Mouse (Mus musculus): ENCODE results near the gene Mogat2.
A peak's percentile ranks its signal among the peaks of the same experiment; 100 is the strongest.

The Mogat2 gene

GRCm38 (mm10) chr7:99268506-99268900 lies 30.1 kb upstream of the Mogat2 start:
- Histone ChIP-seq H3K4me3 (replicated peaks; ENCODE audit: low read length) (peak overlapping the region; percentile 80), H3K4me1 (replicated peaks; ENCODE audit: low read depth, low read length) (peaks cover 76% of the 10 kb centered on the region), H3K9me3 (ENCODE audit: low read length) (no peaks in the 10 kb centered on the region), H3K27me3 (ENCODE audit: insufficient read depth, low read length) (peaks cover 48% of the 10 kb centered on the region), H3K36me3 (ENCODE audit: insufficient read depth, low read length) (peaks cover 8% of the 10 kb centered on the region)
- no peak for TF ChIP-seq POU5F1 (IDR thresholded peaks at IDR 0.05; ENCODE audit: borderline replicate concordance, low read length)
- TF ChIP-seq NANOG (IDR thresholded peaks at IDR 0.05; ENCODE audit: borderline replicate concordance, low read length) = no peak
- no peak for TF ChIP-seq CTCF (conservative IDR thresholded peaks at IDR 0.05; ENCODE audit: low read length)

- peaks cover 48% of the 10 kb centered on the region for H3K27me3 ChIP-seq (ENCODE audit: insufficient read depth, low read length)
- peaks cover 8% of the 10 kb centered on the region for H3K36me3 ChIP-seq (ENCODE audit: insufficient read depth, low read length)
- H3K4me3 ChIP-seq (replicated peaks; ENCODE audit: low read length) = peak overlapping the region; percentile 80
- no peak for TF ChIP-seq POU5F1 (IDR thresholded peaks at IDR 0.05; ENCODE audit: borderline replicate concordance, low read length)
- TF ChIP-seq NANOG (IDR thresholded peaks at IDR 0.05; ENCODE audit: borderline replicate concordance, low read length) = no peak
- H3K9me3 ChIP-seq (ENCODE audit: low read length) = no peaks in the 10 kb centered on the region
- peaks cover 77% of the 10 kb centered on the region for H3K4me1 ChIP-seq (replicated peaks; ENCODE audit: low read depth, low read length)
Measured at GRCm38 (mm10) chr7:99267897-99268505, 29.6 kb upstream of the Mogat2 start.

- Histone ChIP-seq H3K4me3 (replicated peaks; ENCODE audit: low read length) (peak within 1 kb of the TSS; percentile 80), H3K4me1 (replicated peaks; ENCODE audit: low read depth, low read length) (peaks cover 77% of the 10 kb centered on the region), H3K36me3 (ENCODE audit: insufficient read depth, low read length) (peaks cover 8% of the 10 kb centered on the region), H3K27me3 (ENCODE audit: insufficient read depth, low read length) (peaks cover 48% of the 10 kb centered on the region), H3K9me3 (ENCODE audit: low read length) (no peaks in the 10 kb centered on the region)
- TF ChIP-seq NANOG (IDR thresholded peaks at IDR 0.05; ENCODE audit: borderline replicate concordance, low read length) (no peak), POU5F1 (IDR thresholded peaks at IDR 0.05; ENCODE audit: borderline replicate concordance, low read length) (no peak), CTCF (conservative IDR thresholded peaks at IDR 0.05; ENCODE audit: low read length) (no peak)
Measured at GRCm38 (mm10) chr7:99267251-99267896, 29.0 kb upstream of the Mogat2 start, which contains the start of gene Map6. Map6 (plus strand) TSS chr7:99267447.

GRCm38 (mm10) chr7:99264597-99264996 lies 26.2 kb upstream of the Mogat2 start:
- TF ChIP-seq CTCF (conservative IDR thresholded peaks at IDR 0.05; ENCODE audit: low read length) (no peak), NANOG (IDR thresholded peaks at IDR 0.05; ENCODE audit: borderline replicate concordance, low read length) (peak; percentile 71; the same call in 1 of the 2 replicates), POU5F1 (IDR thresholded peaks at IDR 0.05; ENCODE audit: borderline replicate concordance, low read length) (0 out of 2 replicates have a peak, but pooled peaks have one; percentile 13)
- Histone ChIP-seq H3K36me3 (ENCODE audit: insufficient read depth, low read length) (no peaks in the 10 kb centered on the region), H3K9me3 (ENCODE audit: low read length) (no peaks in the 10 kb centered on the region), H3K4me3 (replicated peaks; ENCODE audit: low read length) (no peak overlapping the region), H3K4me1 (replicated peaks; ENCODE audit: low read depth, low read length) (peaks cover 59% of the 10 kb centered on the region), H3K27me3 (ENCODE audit: insufficient read depth, low read length) (peaks cover 34% of the 10 kb centered on the region)

GRCm38 (mm10) chr7:99263509-99263908 lies 25.1 kb upstream of the Mogat2 start:
- no peaks in the 10 kb centered on the region for H3K9me3 ChIP-seq (ENCODE audit: low read length)
- TF ChIP-seq CTCF (conservative IDR thresholded peaks at IDR 0.05; ENCODE audit: low read length) = no peak
- no peak for TF ChIP-seq NANOG (IDR thresholded peaks at IDR 0.05; ENCODE audit: borderline replicate concordance, low read length)
- TF ChIP-seq POU5F1 (IDR thresholded peaks at IDR 0.05; ENCODE audit: borderline replicate concordance, low read length) = no peak
- H3K27me3 ChIP-seq (ENCODE audit: insufficient read depth, low read length) = peaks cover 26% of the 10 kb centered on the region
- peaks cover 48% of the 10 kb centered on the region for H3K4me1 ChIP-seq (replicated peaks; ENCODE audit: low read depth, low read length)
- no peaks in the 10 kb centered on the region for H3K36me3 ChIP-seq (ENCODE audit: insufficient read depth, low read length)
- H3K4me3 ChIP-seq (replicated peaks; ENCODE audit: low read length) = no peak overlapping the region

- H3K36me3 ChIP-seq (ENCODE audit: insufficient read depth, low read length) = no peaks in the 10 kb centered on the region
- 0 out of 2 replicates have a peak overlapping the region, but pooled peaks have one; percentile 15 for H3K4me3 ChIP-seq (replicated peaks; ENCODE audit: low read length)
- TF ChIP-seq CTCF (conservative IDR thresholded peaks at IDR 0.05; ENCODE audit: low read length) (peak; percentile 56), POU5F1 (IDR thresholded peaks at IDR 0.05; ENCODE audit: borderline replicate concordance, low read length) (no peak)
- peaks cover 38% of the 10 kb centered on the region for H3K4me1 ChIP-seq (replicated peaks; ENCODE audit: low read depth, low read length)
- H3K27me3 ChIP-seq (ENCODE audit: insufficient read depth, low read length) = peaks cover 16% of the 10 kb centered on the region
- no peaks in the 10 kb centered on the region for H3K9me3 ChIP-seq (ENCODE audit: low read length)
Measured at GRCm38 (mm10) chr7:99261900-99262299, 23.5 kb upstream of the Mogat2 start.

GRCm38 (mm10) chr7:99255006-99255405 lies 16.6 kb upstream of the Mogat2 start:
- H3K36me3 ChIP-seq (ENCODE audit: insufficient read depth, low read length) = no peaks in the 10 kb centered on the region
- TF ChIP-seq NANOG (IDR thresholded peaks at IDR 0.05; ENCODE audit: borderline replicate concordance, low read length) (no peak), POU5F1 (IDR thresholded peaks at IDR 0.05; ENCODE audit: borderline replicate concordance, low read length) (no peak), CTCF (conservative IDR thresholded peaks at IDR 0.05; ENCODE audit: low read length) (no peak)
- H3K27me3 ChIP-seq (ENCODE audit: insufficient read depth, low read length) = peaks cover 44% of the 10 kb centered on the region
- H3K4me1 ChIP-seq (replicated peaks; ENCODE audit: low read depth, low read length) = peaks cover 10% of the 10 kb centered on the region
- no peaks in the 10 kb centered on the region for H3K9me3 ChIP-seq (ENCODE audit: low read length)
- H3K4me3 ChIP-seq (replicated peaks; ENCODE audit: low read length) = no peak overlapping the region

- Histone ChIP-seq H3K36me3 (ENCODE audit: insufficient read depth, low read length) (no peaks in the 10 kb centered on the region), H3K4me1 (replicated peaks; ENCODE audit: low read depth, low read length) (peaks cover 19% of the 10 kb centered on the region), H3K27me3 (ENCODE audit: insufficient read depth, low read length) (peaks cover 56% of the 10 kb centered on the region), H3K9me3 (ENCODE audit: low read length) (no peaks in the 10 kb centered on the region), H3K4me3 (replicated peaks; ENCODE audit: low read length) (no peak overlapping the region)
- TF ChIP-seq NANOG (IDR thresholded peaks at IDR 0.05; ENCODE audit: borderline replicate concordance, low read length) = no peak
- no peak for TF ChIP-seq CTCF (conservative IDR thresholded peaks at IDR 0.05; ENCODE audit: low read length)
- TF ChIP-seq POU5F1 (IDR thresholded peaks at IDR 0.05; ENCODE audit: borderline replicate concordance, low read length) = no peak
Measured at GRCm38 (mm10) chr7:99250386-99250785, 12.0 kb upstream of the Mogat2 start.
